Mouse (Mus musculus) pancreas, adult 10 weeks (tissue): ENCODE data around the gene Inpp4a. TPM values are rescaled to one million over a fixed set of nuclear protein-coding genes. Genes with fewer than 3 reads are reported as not detected.

ENCODE experiments used
- polyA plus RNA-seq: library from polyadenylated mRNA; stranded (reverse); fragments of 350-450 nt; fragmentation: Illumina TruSeq; extraction: RNeasy Lipid Tissue Mini Kit (QIAGEN cat#74804); gene quantifications from one replicate; pipeline ENCODE4 v1.2.3, GENCODE M21; 2015; ENCODE audit warnings: low read depth, low replicate concordance; ENCODE audit not compliant: insufficient read depth

Inpp4a gene
- polyA plus RNA-seq = 7.3 TPM

DNA sequence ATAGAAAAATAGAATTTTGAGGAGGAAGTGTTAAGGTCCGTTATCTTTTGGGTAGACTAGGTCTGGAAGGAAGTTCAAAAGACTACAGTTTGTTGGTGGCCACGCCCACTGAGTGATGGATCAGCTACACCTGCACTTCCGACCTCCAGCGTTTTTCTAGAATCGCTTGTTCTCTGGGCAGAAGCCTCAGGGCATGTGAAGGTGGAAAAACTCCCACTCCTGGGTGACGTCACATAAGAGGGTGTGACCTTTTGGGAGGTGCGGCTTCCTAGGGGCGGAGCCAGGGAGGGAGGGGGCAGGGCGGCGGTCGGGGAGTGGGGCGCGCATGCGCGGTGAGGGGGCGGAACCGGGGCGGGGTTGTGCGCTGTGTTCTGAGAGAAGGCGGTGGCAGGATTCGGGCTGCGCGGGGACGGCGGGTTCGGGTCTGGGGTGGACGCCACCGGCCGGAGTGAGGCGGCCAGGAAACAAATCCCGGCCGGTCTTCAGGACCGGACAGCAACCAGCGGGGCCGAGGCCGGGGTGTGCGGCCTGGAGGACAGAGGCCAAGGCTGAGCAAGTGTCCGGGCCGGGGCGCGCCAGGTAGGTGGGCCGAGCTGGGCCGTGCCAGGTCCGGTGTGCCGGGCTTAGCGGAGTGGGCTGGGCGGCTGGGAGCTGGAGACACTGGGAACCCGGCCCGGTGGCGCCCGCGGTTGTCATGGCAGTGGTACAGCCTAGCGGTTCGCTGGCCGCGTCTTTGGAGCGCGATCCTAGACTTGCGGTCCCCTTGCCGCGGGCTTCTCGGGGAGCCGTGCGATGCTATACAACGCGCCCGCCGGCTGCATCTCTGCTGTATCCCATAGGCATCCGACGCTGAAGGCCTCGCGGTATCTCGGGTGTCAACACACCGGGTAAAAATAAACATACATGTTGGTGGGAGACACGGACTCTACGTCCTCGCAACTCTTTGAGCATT is at the start of gene Inpp4a:
Gene Inpp4a, plus strand, starts transcription at position 326 of the 952 bp plus-strand sequence.

DNA sequence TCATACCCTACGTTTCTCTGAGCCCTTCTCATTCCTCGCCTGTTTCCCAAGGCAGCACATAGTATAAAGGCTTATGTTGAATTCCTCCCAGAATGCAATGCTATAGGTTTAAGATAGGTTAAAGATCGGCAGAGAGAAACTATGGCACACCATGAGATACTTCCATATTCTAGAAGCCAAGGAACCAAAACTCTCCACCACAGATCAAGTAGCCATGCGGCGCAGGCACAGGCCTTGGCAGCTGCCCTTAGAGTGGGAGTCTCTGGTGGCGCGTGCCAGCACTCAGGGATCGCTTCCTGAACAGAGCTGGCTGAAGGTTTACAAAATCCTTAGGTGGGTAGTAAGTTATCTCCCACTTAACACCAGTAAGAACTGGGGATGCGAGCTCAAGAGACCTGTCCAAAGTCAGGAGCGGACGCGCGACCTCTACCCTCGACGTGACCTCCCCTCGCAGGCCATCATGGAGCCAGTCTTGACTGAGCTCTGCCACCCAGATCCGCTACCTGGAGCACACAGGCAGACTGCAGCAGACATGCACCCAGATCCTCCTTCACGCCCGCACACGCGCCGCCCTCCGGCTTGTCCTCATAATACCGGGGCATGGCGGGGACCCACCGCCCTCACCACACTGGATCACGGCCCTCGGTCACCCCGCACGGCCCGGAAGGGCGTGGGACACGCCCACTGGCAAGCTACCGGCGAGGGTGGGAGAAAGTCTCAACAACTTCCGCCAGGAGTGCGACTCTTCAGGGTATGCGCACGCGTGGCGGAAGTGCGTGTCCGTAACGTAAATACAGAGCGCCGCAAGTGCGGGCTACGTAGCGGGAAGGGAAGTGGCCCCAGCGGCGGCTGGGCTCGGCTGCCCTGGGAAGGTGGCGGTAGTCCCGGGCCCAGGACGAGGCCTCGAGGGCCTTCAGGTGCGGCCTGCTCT is 130.0 kb downstream of the Inpp4a start, which contains the start of the genes Coa5 and Unc50:
Gene Coa5, minus strand, starts transcription at position 738 of the 931 bp plus-strand sequence.
Gene Unc50, plus strand, starts transcription at position 774 of the 931 bp plus-strand sequence.

Other genes with a start within 250 kb of the Inpp4a start
- gene Cnga3, start 85.4 kb upstream of the Inpp4a start, polyA plus RNA-seq = not detected
- 8.1 TPM for gene Coa5, start 130.2 kb downstream of the Inpp4a start, polyA plus RNA-seq
- gene Unc50, start 130.3 kb downstream of the Inpp4a start, polyA plus RNA-seq = 9.2 TPM
- gene Mgat4a, start 241.2 kb downstream of the Inpp4a start, polyA plus RNA-seq = 3.0 TPM